Mouse (Mus musculus) CD4-positive, CD25-positive, alpha-beta regulatory T cell, adult 2 months (primary cell): ENCODE results near the gene Nr0b2.
"Not testable (repeated sequence)": the region's sequence is repeated elsewhere in the genome, so short reads cannot be mapped to it uniquely, and the experiment has no call there.

ENCODE experiments used
- DNase-seq: peaks from one replicate; pipeline ENCODE4 v3.0.0-alpha.2; 2012; ENCODE audit warnings: low read depth, low spot score

The Nr0b2 gene

GRCm38 (mm10) chr4:133552768-133553447, at the start of gene Nr0b2:
TSS of gene Nr0b2 (plus strand) at chr4:133553376.
- no peak for DNase-seq

DNA sequence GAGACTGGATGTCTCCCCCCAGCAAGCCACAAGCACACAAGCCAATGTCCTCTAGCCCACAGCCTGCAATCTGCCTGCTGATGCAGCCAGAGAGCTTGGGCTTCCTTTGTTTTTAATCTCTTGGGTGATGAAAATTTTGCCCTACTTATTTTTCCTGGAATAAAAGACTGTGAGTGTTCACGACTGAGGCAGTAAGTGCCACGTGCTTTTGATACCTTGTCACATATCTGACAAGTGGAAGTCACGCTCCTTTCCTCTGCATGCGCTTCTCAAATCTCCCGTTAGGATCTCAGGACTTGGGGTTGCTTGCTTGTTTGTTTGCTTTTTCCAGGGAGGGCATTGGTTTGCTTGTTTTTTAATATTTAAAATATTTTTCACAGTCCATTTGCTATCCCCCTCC, 48.9 kb upstream of the Nr0b2 start:
- no peak for DNase-seq

DNA sequence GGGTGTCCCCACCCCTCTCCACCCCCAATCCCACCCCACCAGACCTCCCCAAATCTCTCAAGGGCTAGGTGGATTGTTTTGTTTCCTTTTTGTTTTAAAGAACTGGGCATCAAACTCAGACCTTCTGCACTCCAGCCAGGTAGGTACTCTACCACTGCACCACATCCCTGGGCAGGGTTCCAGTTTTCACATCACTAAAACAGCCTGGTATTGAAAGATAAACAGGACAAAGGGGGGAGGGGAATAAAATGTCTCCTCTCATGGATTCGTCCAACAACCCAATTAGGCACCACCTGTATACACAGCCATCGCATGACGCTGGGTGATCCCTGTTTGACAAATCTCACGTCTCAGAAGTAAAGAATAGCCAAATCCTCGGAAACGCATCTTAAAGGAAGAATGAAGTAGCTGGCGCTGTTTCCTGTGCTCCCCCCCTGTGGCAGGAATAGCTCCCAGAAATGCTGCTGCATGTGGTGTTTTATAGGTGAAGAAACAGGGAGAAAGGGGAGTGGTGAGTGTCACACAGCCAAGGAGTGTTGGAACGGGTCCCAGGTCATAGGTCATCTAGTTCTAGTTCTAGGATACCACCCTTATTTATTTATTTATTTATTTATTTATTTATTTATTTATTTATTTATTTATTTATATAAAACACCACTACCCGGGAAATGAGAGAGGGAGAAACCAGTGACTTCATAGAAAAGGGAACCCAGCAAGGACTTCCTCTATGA, 48.3 kb upstream of the Nr0b2 start:
- DNase-seq = no peak

DNA sequence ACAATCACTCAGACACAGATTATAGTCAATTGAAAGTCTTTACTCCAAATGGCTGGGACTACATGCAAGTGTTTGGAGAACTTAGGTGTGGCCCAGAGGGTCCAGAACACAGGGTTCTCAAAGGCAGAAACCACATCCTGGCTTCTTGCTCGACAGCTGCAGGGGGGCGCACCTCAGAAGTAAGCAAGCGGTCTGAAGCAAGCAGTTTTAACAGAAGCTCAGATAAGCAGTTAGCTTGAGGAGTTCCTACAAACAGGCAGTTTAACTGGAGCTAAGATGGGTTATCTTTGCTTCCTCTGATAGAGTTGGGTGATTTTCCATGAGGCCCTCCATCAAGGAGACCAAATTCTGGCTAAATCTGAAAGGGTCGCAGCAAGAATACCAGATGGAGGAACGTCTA, 46.6 kb upstream of the Nr0b2 start:
- DNase-seq = peak; percentile 23

DNA sequence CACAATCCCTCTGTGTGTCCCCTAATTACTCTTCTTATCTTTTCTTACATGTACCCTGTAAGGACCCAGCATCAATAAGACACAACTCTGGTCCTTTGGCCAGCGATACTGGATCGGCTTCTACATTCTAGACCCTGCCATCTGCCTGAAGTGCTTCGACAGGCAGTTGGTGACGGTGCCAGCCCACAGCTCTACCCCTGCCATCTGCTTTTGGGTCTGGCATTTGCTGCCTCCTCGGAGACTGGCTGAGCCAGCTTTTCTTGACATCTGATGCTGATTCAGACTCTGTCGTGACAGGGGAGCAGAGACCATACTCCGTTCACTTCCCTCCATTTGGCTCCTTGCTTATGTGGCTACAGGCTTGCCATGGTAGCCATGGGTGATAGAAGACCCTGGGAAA, 44.2 kb upstream of the Nr0b2 start:
- no peak for DNase-seq

GRCm38 (mm10) chr4:133511050-133511449, 42.1 kb upstream of the Nr0b2 start:
- no peak for DNase-seq

GRCm38 (mm10) chr4:133512511-133512910, 40.7 kb upstream of the Nr0b2 start:
- DNase-seq = not testable (repeated sequence)

DNA sequence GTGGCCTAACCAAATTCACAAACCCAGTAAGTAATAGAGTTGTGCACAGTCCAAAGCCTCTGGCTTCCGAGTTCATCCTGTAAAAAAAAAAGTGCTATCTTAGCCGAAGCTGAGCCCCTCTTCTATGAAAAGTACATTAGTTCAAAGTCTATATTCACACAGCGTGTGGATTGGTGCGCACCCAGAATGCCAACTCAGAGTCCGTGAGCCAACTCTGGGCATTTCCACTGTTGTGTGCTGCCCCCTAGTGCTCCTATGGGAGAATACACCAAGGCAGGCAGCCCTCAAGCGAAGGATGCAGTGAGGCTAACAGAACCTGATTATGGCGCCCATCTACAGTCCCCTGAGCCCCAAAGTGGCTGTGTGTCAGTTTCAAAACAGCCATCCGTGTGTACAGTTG, 40.2 kb upstream of the Nr0b2 start:
- DNase-seq = peak; percentile 81

DNA sequence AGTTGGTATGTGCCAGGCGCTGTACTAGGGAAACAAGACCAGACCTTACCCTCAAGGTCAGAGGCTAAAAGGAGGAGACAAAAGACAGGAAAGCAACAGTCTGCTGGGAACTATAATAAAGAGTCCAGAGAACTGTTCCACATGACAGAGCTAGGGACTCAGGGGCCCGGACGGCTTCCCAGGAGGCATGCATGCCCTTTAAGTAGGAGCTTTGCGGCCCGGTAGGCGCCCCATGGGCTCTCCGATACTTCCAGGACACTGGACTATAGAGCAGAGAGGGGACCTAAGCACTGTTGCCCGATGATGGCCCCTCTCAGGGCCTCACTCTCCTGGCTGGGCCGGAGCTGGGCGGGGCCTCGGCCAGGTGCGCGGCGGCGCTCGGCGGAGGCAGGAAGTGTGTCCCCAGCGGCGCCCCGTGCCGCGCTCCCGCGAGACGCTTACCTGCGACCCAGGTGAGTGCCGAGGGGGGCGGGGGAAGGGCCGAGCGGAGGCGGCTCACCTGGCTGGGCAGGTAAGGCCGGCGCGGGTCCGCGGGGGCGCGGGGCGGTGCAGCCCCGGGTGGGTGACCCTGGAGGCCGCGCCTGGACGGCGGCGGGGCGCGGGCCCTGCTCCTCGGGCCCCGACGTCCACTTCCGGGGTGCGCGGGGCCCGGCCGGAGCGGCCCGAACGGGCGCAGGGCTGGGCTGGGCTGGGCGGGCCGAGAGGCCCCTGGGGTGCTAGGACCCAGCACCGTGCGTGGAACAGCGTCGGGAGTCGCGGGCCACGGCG, 34.4 kb upstream of the Nr0b2 start, which contains the start of gene Kdf1:
Gene Kdf1, plus strand, starts transcription at position 363 of the 768 bp plus-strand sequence.
- peak; percentile 37 for DNase-seq

DNA sequence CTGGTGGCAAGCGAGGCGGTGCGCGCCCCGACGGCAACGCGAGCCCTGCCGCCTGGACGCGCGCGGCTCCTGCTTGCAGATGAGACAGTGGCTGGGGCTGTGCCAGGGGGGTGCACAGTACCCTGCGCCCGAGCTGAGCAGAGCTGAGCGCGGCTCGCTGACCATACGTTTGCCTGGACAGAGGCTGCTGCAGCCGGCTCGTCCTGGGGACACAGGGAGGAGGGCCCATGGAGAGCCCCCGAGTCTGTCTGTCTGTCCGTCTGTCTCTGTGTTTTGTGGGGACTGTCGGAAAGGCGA, 33.9 kb upstream of the Nr0b2 start:
- DNase-seq = peak; percentile 19

DNA sequence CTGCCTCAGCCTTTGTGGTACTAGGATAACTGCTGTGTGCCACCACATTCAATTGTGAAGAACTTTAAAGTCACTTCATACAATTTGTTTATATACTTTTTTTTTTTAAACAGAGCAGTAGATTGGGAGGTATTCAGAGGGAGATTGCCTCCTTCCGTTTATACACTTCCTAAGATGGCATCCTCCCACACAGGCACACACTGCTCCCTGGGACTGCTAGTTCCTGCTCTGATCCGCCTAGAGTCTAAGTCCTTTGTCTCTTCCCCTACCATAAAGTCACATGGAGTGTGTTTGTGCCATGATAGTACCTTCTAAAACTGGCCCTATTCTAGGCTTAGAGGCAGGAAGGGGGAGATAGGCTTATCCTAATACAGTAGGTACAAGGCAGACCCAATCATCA, 31.7 kb upstream of the Nr0b2 start:
- DNase-seq = no peak

- DNase-seq = no peak
Measured at GRCm38 (mm10) chr4:133527788-133528187, 25.4 kb upstream of the Nr0b2 start.

DNA sequence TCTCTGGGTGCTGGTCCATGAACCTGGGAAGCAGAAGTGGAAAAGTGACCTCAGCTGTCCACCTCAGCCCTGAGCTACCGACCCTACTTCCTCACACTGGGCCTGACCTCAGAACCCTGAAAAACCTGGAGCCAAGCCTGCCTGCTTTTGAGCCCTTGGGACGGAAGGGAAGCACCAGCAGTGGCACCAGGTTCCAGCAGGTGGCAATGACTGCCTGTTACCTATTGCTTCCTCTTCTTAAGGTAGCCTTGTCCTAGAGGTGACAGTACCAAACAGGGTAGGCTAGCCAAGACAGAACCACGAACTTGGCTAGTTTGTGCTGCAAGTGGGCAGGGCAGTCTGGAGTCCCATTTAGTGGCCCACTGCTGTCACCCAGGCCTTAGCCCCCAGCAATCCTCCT, 20.4 kb upstream of the Nr0b2 start:
- no peak for DNase-seq

- DNase-seq = no peak
Measured at GRCm38 (mm10) chr4:133536081-133536480, 17.1 kb upstream of the Nr0b2 start.

- DNase-seq = no peak
Measured at GRCm38 (mm10) chr4:133536652-133537051, 16.5 kb upstream of the Nr0b2 start.

DNA sequence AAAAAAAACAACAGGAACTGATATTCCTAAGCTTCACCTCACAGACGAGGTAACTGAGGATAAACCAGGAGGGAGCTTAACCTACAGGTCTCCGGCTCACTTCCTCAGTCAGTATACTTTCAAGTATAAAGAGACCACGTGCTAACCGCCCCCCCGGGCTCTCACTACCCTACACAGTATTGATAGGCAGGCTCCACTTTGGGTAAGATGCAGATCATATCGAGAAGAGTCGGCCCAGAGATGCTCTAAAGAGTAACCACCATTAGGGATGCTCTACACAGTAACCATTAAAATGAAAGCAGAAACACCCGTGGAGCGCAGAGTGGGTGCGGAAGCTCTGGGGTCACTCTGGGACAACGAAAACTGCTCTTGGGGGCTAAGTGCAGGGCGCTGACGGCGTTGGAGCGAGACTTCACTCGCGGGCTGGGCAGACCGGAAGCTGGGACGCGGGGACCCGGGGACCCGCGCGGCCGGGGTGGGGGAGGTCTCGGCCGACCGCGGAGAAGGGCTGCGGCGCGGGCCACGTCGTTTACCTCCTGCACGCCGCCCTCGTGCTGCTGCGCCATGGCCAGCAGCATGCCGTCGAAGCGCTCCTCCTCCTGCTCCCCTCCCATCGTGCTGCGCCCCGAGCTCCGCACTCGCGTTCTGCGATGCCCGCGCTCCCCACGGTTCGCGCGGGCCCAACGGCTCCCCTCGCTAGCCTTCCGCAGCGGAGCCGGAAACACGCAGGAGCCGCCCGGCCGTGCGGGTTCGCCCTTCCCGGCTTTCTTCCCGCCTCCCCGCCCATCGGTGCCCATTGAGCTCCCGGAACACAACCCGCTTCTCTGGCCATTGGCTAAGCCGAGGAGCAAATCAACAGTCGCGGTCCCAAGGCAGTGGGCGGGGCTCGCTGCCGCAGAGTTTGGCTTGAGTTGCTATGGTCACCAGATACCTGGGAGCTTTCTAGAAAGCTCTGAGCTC, 7.6 kb upstream of the Nr0b2 start, which contains the start of gene Nudc:
Gene Nudc, minus strand, starts transcription at position 725 of the 960 bp plus-strand sequence.
- peak; percentile 96 for DNase-seq

DNA sequence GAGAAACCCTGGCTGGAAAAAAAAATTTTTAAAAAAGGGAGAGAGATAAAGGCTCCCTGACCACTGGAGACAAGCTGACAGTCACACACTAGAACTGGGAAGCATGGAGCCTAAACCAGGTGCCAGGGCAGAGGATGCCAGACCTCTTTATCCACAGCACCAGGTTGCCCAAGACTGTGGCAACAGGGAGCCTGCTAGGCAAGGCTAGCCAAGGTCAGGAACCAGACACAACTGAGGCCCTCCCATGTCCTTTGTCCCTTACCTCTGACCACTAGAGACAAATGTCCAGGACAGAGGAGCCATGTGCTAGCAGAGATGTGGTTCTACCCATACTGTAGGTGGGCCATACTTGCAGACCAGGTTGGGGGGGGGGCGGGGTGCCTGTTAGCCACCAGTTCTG, 1.1 kb upstream of the Nr0b2 start:
- no peak for DNase-seq

DNA sequence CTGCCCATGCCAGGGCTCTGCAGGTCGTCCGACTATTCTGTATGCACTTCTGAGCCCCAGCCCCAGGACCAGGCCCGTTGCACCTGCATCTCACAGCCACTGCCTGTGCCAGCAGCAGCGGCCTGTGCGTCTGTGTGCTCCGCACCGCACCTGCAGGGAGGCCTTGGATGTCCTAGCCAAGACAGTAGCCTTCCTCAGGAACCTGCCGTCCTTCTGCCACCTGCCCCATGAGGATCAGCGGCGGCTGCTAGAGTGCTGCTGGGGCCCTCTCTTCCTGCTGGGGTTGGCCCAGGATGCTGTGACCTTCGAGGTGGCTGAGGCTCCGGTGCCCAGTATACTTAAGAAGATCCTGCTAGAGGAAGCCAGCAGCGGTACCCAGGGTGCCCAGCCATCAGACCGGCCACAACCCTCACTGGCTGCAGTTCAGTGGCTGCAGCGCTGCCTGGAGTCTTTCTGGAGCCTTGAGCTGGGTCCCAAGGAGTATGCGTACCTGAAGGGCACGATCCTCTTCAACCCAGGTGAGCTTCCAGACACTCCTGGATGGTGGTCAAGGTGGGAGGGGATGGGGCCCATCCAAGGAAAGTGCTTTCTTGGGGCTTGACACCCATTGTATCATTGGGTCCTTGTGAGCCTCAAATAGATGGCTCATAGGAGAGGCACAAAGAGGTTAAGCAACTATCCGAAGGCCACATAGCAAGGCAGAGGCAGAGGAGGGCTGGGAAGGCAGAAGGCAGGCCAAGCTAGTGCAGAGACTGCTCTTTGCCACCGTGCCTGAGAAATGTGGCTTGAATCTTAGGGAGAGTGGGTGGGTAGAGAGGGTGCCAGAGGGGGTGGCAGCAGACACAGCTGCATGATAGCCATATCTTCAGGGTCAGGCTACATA, 513 bp downstream of the Nr0b2 start:
- DNase-seq = no peak

DNA sequence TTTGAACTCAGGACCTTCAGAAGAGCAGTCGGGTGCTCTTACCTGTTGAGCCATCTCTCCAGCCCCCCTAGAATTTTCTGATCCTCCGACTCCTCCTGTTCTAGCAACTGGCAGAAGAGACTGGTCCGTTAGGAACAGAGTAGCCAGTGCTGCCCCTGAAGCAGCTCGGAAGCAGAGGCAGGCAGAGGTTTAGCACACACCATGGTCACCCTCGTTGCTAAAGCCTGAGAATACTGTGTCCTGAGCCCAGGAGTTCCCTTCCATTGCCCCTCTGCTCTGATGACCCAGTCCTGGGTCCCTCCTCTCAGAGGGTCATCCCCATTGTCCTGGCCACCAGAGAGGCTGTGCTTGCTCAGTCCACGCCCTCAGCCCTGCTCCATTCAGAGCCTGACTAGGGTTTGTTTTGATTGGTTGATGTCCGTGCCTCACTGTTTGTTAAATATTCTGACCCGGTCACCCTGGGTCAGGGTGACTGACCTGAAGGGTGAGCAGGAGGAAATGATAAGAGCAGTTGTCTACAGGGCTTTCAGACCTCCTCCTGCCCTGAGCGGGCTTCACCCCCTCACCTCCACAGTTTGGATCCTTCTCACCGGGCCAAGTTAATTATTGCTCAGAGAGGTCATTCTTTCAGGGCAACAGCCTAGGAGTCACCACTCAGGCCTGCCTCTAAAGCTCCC, 4.0 kb downstream of the Nr0b2 start:
- DNase-seq = no peak

GRCm38 (mm10) chr4:133559846-133560245, 6.7 kb downstream of the Nr0b2 start:
- DNase-seq = no peak
